Mouse (Mus musculus): Measurements from ENCODE around the gene Plpp6.

- TF ChIP-seq CTCF (IDR thresholded peaks at IDR 0.05; ENCODE audit: borderline replicate concordance, insufficient read depth, low read depth, low read length) = no peak
- TF ChIP-seq POLR2A (IDR thresholded peaks at IDR 0.05; ENCODE audit: borderline replicate concordance, insufficient read depth, low read length) = no peak
Measured at GRCm38 (mm10) chr19:28989515-28989914, 25.8 kb downstream of the Plpp6 start.
